Mouse (Mus musculus) adrenal gland (tissue): ENCODE results near the gene Il27.

Experiments used
- intact Hi-C: fragments of 180-260 bp; cut with DNase I; formaldehyde crosslinking; loops from one replicate; pipeline ENCODE4 v1.15.1; 2025
- microRNA-seq, 2 experiments: library from miRNA; unstranded; fragments of <30 nt; microRNA quantifications; one replicate each; pipeline ENCODE4; 2019

Il27 gene

DNA sequence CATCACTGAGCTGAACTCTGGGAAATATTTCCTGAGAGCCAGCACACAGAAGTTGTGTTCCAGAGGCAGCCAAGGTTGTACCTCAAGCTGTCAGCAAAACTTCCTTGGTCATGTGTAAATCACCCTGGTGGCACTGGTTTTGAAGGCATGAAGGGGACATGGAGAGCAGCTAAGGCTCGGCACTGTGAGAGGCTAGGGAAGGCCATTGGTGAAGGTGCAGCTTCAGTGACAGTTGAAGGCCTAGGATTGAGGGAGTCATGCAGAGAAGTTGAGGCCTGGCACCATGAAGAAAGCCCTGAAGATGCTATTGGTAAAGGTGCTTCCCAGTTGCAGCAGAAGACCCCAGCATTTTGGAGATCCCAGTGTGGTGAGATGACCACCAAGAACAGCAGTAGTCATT is 53.1 kb downstream of the Il27 start:
- intact Hi-C loops: no loop called here

Small RNA genes within 50 kb of the gene (microRNA-seq; reads per million reads assigned to microRNA genes)
- 0.80 to 1.2 reads per million in 2 experiments for gene Mir7059
